Mouse (Mus musculus) T-helper 17 cell (primary cell): ENCODE measurements around the gene Frmd4a.

ENCODE experiments used
- in situ Hi-C, 2 experiments: fragments of 300-600 bp; cut with MboI, MseI; formaldehyde crosslinking; loops; 1 replicate in 1 of 2; 2 replicates in 1 of 2; pipeline ENCODE4 v1.15.1; 2025; ENCODE audit warnings: high pct_unique_total_duplicates in 2 of 2

The Frmd4a gene

DNA sequence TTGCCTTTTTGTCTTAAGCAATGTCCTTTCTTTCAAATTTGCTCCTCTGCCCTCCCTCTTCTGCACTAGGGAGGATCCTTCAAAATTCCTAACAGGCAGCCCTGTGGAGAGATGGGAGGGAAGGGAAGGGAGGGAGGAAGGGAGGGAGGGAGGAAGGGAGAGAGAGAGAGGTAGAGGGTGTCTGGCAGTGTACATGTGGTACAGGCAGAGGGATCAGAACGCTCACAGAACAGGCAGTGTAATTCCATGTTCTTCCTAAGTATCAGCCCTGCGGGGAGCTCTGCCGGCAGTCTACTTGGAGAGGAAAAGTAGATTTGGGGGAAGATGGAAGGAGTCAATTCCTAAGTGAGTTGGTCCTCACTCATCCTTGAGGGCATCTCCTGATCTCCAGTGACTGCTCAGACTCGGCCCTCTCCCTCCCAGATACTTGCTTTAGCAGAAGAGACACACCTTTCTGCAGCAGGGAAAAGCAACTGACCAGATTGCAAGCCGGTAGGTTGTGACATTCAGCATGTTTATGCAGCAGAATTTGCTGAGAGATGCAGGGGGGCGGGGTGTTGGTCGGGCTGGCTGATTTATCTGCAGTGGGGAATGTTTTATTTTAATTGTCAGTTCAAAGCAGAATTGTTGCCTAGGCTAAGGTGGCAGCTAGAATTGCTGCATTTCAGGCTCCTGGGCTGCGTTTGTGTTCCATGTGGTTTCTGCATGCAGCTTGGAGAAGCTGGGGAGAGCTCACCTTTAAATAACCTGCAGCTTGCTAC is at the start of gene Frmd4a:
Frmd4a (plus strand) TSS at position 190 of the 761 bp plus-strand sequence.
- in situ Hi-C loops: no loop called here

DNA sequence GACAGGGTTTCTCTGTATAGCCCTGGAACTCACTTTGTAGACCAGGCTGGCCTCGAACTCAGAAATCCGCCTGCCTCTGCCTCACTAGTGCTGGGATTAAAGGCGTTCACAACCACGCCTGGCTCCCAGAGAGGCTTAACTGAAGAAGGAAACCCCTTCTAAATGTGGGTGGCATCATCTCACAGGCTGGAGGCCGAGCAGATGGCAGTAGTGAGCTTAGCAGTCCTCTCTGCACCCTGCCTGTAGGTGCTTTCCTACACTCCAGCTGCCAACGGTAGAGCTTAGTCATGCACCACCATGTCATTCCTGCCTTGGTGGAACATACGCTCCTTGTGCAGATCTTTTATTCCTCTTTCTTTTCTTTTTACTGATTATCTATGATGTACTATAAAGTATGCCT is 28.6 kb upstream of the Frmd4a start:
- in situ Hi-C loops: no loop called here

DNA sequence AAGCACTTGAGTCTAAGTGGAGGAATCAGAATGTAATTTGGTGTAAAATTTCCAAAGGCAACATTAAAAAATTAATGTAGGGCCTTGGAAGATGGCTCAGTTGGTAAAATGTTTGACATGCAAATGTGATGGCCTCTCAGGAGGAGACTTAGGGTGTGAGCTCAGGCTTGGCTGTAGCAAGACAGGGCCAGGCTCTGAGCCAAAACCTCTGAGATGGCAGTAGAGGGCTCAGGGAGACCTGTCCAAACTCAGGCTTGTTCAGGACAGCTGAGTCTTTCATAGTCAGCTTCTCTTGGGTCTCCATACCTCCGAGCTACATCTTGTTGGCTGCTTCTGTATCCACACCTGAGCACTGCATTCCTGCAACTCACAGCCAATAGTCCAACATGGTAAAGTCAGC is 27.1 kb upstream of the Frmd4a start:
- in situ Hi-C loops: no loop called here

DNA sequence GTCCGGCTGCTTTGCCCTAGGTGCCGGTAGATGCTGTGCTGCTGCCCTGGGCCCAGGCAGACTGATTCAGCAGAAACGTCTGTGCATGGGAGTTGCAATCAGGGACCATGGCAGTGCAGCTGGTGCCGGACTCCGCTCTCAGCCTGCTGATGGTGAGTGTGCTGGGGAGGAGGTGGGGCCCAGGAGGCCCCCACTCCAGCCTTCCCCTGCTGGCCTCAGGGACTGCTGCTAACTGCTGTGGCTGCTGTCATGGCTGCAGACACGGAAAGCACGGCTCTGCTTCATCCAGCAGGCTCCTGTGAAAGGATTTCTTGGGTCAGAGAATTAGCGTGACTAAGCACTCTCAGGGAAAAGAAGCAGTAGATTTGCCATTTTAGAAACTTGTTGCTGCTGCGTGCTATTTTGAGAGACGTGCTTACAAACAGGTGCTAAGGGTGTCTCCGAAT is 937 bp downstream of the Frmd4a start:
- in situ Hi-C loops: no loop called here

DNA sequence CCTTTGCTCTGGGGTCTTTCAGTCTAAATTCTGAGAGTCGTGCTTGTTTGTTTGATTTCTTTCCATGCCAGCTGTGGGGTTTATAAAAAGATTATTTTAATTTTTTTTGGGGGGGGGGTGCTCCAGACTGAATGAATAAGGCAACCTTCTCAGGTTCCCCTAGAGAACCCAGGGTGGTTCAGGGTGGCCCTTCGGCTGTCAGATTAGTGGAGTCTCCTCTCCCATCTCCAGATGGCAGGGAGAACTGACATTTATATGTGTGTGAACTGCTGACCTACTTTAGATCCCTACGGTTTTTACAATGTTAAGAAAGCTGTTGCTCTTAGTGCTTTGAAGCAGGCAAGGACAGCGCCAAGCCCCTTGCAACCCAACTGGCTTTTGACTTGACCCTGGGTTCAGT is 1.4 kb downstream of the Frmd4a start:
- in situ Hi-C loops: no loop called here

DNA sequence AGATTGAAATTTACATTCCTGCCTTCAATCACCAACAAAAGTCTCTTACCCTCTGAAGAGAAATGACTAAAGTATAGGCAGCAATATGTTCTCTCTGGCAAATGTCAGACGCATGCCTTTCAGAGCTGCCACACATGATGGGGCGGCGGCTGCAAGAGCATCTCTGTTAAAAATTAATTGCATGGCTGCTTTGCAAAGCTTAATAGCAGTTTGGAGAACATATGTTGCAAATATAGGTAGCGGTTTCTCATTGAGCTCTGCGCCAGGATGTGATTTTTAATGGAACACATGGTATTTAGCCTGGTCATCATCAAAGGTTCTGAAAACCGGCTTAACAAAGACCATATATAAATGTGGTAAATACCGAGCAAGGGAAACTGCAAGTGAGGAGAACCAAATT is 7.4 kb downstream of the Frmd4a start:
- in situ Hi-C loops: loop anchor here (5.0 to 25.0 kb wide), 2 partner anchors 63 to 937 kb away; no protein-coding TSS in a partner anchor

DNA sequence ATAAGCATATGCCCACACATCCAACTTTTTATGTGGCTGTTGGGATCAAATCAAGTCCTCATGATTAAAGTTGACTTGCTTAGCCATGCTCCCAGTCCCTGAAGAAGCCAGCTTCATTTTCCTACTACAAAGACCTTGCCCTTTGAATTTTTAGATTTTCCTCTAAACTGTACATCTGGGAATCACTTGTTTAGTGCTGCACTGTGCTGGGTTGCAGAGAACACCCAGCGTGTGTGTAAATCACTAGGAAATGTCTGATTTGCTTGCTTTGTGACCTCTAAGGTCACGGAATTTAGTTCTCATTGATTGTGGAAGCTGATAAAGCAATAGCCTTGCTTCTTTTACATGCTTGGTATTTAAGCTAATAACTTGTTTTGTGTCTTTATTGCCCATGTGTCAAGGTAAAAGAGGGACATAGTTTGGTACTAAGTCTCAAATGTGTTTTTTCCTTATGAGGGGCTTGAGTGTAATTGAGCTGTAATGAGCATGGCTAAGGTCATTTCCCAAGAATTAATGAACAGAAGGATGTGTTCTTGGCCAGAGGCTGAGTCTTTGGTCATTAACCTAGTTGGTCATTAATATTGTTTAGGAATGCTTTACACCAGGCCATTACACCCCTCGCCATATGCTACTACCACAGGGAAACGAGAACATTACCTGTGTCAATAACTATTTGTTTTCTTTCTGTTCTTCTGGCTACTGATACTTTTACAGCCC is 11.7 kb downstream of the Frmd4a start:
- in situ Hi-C loops: loop anchor here (5.0 to 25.0 kb wide), 2 partner anchors 67 to 933 kb away; no protein-coding TSS in a partner anchor

DNA sequence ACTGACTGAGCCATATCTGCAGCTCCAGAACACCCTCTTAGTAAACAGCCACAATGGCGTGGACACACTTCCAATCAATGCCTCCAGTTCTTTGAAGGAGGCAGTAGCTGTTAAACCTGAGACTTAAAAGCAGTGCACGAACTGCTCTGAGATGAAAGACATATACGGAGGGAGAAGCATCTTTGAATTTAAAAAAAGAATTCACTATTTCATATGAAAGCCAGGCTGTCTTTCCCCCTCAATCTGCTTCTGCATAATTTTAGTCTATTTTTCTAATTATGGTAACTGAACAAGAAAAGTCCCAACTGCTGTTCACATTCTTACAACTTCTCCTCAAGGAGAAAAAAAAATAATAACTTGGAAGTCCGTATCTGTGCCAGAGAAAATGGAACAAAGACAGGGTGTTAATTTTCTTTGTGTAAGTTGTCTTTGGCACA is 18.7 kb downstream of the Frmd4a start:
- in situ Hi-C loops: loop anchor here in 1 of 2 experiments (25.0 kb wide), 1 partner anchor 926 kb away; no protein-coding TSS in a partner anchor

DNA sequence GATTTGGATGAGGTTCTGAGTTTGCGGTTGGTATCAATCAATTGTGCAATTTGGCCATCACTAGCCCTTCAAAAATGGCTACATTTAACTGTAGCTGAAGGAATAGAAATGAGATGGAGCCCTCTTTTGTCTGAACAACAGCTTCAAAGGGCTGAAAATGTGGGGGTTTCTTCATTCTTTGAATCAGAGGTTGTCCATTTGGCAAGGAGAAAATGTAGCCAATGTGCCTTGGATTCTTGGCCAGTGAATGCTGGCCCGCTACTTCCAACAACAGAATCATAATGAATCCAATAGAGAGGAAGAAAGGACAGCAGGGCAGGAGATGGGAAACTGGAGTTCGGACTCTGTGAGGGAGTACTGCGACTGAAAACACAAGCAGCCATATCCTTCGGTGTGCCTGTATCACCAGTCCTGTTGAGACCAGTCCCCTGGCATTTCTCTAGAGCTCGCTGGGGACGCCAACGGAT is 19.2 kb downstream of the Frmd4a start:
- in situ Hi-C loops: loop anchor here in 1 of 2 experiments (25.0 kb wide), 1 partner anchor 926 kb away; no protein-coding TSS in a partner anchor

DNA sequence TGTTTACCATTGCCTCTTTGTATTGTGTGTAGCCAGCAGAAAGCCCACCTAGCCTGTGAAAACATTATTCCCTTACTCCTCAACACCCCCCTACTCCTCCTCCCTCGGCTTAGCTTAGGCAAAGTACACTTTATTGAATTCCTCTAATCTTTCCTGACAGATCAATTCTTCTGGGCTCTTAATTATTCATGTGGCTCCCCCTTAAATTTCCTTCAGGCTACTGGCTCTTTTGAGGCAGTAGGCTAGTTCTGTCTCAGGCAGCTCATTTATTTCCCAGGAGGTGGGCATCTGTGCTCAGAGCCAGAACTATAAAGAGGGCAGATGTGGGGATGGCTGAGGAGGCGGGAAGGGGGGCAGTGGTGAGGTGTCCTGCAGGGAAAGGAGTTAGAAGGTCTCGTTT is 24.5 kb downstream of the Frmd4a start:
- in situ Hi-C loops: loop anchor here in 1 of 2 experiments (25.0 kb wide), 1 partner anchor 920 kb away; no protein-coding TSS in a partner anchor

DNA sequence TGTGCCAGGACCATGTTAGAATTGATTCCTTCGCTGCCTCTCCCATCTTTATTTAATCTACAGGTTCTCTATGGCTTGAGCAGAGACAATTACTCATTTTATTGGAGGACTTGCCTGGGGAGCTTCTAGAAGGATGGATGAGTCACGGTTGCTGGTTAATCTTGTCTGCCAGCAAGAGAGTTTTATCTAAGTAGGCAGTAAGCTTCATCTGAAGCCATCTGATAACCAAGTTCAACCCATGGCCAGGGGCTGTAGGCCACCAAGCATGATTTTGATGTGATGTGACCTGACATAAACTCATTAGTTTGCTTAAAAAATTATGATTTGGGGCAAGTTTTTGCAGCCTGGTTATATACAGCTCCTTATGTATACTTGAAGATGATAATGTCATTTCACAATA is 38.0 kb downstream of the Frmd4a start:
- in situ Hi-C loops: no loop called here

DNA sequence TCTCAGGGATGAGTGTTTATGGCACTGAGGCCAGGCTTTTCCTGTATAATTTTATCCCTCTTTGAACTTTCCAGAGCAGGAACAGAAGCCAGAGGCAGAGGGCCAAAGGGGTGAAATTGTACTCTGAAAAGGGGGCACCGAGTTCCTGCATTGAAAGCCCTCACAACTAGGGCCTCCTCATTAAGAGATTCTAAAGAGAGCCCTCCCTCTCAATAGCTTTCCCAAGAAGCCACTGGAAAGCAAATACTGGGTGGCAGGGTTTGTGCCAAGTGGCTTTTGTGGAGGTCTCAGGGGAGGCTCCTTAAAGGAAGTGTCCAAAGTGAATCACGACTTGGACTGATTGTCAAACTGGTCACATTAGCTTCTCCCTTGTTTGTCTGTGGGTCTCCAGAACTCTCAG is 43.2 kb downstream of the Frmd4a start:
- in situ Hi-C loops: no loop called here

DNA sequence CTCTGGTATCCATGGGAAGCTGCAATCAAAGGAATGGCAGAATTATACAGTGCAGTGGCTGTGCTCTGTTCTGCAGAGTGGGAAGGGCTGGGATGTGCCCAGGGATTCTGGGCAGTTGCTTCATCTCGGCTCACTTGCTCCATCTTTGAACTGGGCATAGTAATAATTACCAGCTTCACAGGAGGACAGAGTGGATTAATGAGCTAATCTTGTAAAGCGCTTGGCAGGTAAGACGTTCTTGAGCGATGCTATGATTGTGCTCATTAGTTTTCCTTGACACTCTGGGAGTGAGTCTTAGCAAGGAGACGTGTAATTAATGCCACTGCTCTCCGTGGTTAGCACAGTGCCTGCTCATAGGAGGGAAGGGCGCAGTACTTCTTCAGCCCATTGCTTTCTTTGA is 54.3 kb downstream of the Frmd4a start:
- in situ Hi-C loops: loop anchor here in 1 of 2 experiments (10.0 kb wide), 1 partner anchor 1017 kb away; no protein-coding TSS in a partner anchor

DNA sequence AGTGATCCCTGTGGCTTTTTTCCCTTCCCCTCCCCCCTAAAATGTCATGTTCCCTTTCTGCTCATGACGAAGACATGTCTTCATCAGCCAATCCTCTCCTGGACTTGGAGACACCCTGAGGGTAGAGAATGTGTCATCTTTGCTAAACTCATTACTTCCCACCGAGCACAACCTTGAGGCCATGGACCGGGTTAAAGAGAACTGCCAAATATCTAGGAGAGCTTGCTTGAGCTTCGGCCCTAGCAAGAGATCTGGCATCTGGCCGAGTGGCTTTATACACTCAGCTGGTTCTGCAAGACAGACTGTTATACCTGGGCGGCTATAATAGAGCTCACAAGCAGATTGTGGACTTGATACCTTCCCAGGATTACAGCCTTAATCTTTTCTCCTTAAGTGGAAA is 66.4 kb downstream of the Frmd4a start:
- in situ Hi-C loops: no loop called here

DNA sequence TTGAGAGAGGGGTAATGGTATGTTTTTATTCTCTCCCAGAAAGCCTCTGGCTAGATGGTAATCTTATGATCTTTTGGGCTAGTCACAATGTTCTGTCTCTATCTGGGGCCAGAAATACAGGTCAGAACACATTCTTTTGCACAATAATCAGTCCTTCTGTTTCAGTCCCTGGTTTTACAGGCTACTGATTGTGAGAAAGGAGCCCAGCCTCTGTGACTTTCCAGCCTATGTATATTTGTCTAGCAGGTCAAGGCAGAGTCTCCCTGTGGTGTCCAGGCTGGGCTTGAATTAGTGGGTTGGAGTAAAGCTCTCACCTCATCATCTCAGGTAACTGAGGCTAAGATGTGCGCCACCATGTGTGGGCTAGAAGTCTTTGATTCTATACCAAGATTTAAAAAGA is 80.1 kb downstream of the Frmd4a start:
- in situ Hi-C loops: no loop called here

DNA sequence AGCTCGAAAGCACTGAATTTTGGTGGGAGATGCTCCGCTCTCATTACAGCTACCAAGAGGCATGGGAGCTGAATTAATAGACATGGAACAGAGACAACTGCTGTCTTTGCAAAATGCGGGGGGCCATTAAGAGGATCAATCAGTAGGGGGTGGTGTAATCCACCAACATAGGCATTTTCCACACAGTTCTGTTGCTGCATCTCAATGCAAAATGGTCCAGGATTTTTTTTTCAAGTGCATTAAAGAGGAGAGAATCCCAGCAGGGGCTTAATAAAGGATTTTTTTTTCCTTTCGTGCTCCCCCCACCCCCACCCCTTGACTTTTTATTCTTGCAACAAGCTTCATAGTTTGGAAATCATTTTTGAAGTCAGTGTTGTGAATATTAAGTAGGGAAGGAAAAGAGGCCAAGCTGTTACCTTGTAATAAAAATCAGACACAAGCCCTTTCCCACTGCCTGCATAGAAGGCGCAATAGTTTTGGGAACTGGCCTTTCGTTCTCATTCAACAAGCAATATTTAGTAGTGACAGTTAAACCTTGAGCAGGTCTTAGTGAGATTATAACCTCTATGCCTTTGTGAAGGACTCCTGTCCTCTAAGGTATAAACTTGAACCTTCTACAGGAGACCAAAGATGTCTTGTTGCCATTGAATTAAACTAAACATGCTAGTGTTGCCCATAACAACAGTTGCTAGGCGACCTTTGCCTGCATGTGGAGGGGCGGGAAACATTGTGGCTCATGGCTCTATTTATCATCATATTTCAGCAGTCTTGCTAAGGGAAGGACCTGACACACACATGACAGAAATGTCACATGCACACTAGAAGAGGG is 81.6 kb downstream of the Frmd4a start:
- in situ Hi-C loops: no loop called here

DNA sequence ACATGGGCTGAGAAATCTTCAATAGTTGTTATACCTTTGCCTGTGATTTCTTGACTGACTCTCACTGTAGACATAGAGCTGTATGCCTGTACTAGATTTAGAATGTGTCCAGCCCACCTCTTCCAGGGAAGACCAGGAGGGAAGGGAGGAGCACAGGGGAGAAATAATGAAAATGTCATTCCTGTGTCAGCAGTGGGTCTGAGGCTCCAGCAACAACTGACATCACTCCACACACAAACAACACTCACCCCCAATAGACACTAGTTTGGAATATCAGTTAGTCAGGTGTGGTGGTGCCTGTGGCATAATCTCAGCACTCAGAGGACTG is 82.2 kb downstream of the Frmd4a start:
- in situ Hi-C loops: no loop called here

DNA sequence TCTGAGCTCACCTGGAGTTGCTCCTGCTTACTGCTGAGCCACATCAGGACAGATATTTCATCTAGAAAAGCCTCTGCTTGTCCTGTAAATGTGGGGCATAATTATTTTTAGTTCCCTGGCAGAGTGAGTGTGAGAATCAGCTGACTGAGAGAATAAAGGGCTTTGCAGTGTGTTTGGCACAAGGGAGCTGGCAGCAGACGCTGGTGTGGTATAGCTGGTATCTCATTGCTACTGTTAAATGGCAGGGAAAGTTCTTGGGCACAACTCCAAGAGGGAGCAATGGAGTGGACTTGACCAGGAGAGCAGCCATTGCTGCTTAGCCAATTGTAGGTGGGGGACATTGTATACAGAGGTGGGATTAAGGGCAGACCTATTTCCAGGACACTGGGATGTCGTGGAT is 83.9 kb downstream of the Frmd4a start:
- in situ Hi-C loops: no loop called here

DNA sequence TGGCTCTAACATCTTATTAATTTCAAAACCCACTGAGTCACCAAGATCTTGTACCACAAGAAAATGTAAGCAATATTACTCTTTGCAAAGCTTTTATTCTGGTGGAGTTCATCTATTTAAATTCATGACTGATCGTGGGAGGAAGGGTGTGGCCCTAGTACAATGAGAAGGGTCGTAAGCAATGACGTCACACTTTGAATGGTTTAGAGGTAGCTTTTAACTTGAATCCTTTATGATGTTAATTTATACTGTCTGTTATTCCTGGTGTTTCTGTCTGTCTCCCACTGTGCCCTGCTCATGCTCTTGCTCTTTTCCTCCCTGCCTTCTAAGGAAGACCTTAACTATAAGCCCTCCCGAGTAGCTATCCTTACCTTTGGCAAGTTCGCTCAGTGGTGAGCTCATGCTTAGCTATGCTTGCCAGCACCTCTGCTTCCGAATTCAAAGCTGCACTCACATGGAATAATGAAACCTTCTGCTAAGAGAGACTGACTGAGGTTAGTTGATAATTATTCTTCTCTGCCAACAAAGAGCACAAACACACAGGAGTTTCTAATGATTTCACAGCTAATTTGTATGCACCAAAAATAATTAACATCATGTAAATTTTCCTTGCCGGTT is 95.9 kb downstream of the Frmd4a start:
- in situ Hi-C loops: no loop called here

DNA sequence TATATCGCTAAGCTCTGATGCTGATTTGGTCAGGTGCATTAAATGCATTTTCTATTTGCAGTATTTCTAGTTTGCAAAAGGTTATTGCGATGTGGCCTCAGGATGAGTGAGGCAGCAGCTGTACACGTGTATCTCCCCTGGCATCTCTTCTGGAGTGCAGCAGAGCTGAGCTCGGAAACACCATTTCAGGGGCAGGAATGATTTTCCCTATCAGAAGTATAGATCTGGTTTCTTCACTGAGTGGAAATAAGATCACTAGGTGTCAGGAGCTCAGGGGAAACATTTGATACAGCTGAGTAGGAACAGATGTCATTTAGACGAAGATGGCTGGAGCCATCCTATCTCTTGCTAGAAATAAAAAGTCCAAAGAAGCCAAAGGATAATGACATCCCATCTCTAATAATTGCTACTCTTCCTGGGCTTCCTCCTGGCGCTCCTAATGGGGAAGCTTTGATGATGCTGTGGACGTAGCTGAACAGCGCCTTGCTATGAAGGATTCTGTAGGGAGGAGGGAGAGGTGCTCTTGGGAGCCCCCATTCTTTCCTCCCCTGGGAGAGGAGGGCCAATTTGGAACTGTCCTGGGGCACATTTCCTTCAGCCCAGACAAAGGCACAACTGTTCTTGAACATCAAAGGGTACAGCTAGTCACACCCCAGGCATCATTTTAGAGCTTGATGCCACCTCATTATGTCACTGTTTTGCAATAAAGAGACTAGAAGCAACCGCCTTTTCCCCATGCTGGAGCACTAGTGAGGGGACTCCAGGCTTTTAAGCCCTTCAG is 102.4 kb downstream of the Frmd4a start:
- in situ Hi-C loops: no loop called here
